Mouse (Mus musculus) kidney, postnatal 36 days (tissue): ENCODE measurements around the gene Gm9918.
"Not testable (repeated sequence)": the region's sequence is repeated elsewhere in the genome, so short reads cannot be mapped to it uniquely, and the experiment has no call there.

Source experiments
- DNase-seq, 2 experiments: peaks; one replicate each; pipeline ENCODE4 v3.0.0; 2021 to 2022; ENCODE audit warnings: mixed read lengths in 2 of 2

Gm9918 gene

GRCm38 (mm10) chr15:102270274-102270960 lies at the start of gene Gm9918:
Gm9918 (plus strand) TSS chr15:102270563.
- peak in 1 of 2 experiments; percentile 6 for DNase-seq

- no peak for DNase-seq
Observed at GRCm38 (mm10) chr15:102222386-102222785, 48.0 kb upstream of the Gm9918 start.

GRCm38 (mm10) chr15:102224186-102224991 lies 46.0 kb upstream of the Gm9918 start:
- DNase-seq: peak; percentile 80 to 93

GRCm38 (mm10) chr15:102224992-102225617 lies 45.3 kb upstream of the Gm9918 start:
- no peak for DNase-seq

- DNase-seq: not testable (repeated sequence)
Observed at GRCm38 (mm10) chr15:102225619-102226018, 44.7 kb upstream of the Gm9918 start.

GRCm38 (mm10) chr15:102230408-102231321 lies 39.7 kb upstream of the Gm9918 start:
- no peak for DNase-seq

GRCm38 (mm10) chr15:102231748-102232147 lies 38.6 kb upstream of the Gm9918 start, which contains the start of gene Itgb7:
Itgb7 (minus strand) TSS chr15:102231944.
- DNase-seq: no peak

- DNase-seq: no peak
Observed at GRCm38 (mm10) chr15:102232764-102233163, 37.6 kb upstream of the Gm9918 start.

- DNase-seq: peak in 1 of 2 experiments; percentile 45
Observed at GRCm38 (mm10) chr15:102233896-102234295, 36.5 kb upstream of the Gm9918 start.

- DNase-seq: peak; percentile 70 to 71
Observed at GRCm38 (mm10) chr15:102235371-102236027, 34.9 kb upstream of the Gm9918 start.

GRCm38 (mm10) chr15:102238543-102239259 lies 31.7 kb upstream of the Gm9918 start:
- DNase-seq: no peak

GRCm38 (mm10) chr15:102239260-102239590 lies 31.1 kb upstream of the Gm9918 start:
- peak; percentile 86 to 94 for DNase-seq

GRCm38 (mm10) chr15:102239851-102240250 lies 30.5 kb upstream of the Gm9918 start:
- DNase-seq: no peak

- DNase-seq: peak; percentile 80 to 81
Observed at GRCm38 (mm10) chr15:102240607-102241006, 29.8 kb upstream of the Gm9918 start.

GRCm38 (mm10) chr15:102242404-102243228 lies 27.7 kb upstream of the Gm9918 start:
- DNase-seq: no peak

GRCm38 (mm10) chr15:102243229-102244190 lies 26.9 kb upstream of the Gm9918 start:
- peak in 1 of 2 experiments; percentile 63 for DNase-seq

GRCm38 (mm10) chr15:102244306-102245191 lies 25.8 kb upstream of the Gm9918 start:
- DNase-seq: peak in 1 of 2 experiments; percentile 72

GRCm38 (mm10) chr15:102245461-102245881 lies 24.9 kb upstream of the Gm9918 start:
- no peak for DNase-seq
